Mouse (Mus musculus) intestine, postnatal 0 days (tissue): ENCODE data around the gene Olfr1134. TPM values are rescaled to one million over a fixed set of nuclear protein-coding genes. Genes with fewer than 3 reads are reported as not detected.

ENCODE experiments used
- polyA plus RNA-seq: library from polyadenylated mRNA; unstranded; fragments of >200 nt; fragmentation: Nextera tagmentation; extraction: Ambion mirVana; gene quantifications from 2 replicates; pipeline ENCODE4 v1.2.1, GENCODE M21; 2015

Olfr1134 gene
- polyA plus RNA-seq, 1 experiment from 2014 or later: not detected

Other genes starting within 250 kb of the Olfr1134 start
- not detected in 2 replicates for gene Olfr1123, start 241.8 kb downstream of the Olfr1134 start, polyA plus RNA-seq
- not detected in 2 replicates for gene Olfr1124, start 228.2 kb downstream of the Olfr1134 start, polyA plus RNA-seq
- gene Olfr1126, start 204.5 kb downstream of the Olfr1134 start, polyA plus RNA-seq: not detected in 2 replicates
- not detected in 2 replicates for gene Pramel7, start 161.4 kb downstream of the Olfr1134 start, polyA plus RNA-seq
- gene Pramel6, start 151.9 kb downstream of the Olfr1134 start, polyA plus RNA-seq: not detected in 2 replicates
- gene Olfr153, start 126.7 kb downstream of the Olfr1134 start, polyA plus RNA-seq: not detected in 2 replicates
- gene Olfr1128, start 112.9 kb downstream of the Olfr1134 start, polyA plus RNA-seq: not detected in 2 replicates
- gene Olfr1129, start 84.6 kb downstream of the Olfr1134 start, polyA plus RNA-seq: not detected in 2 replicates
- gene Olfr1130, start 52.2 kb downstream of the Olfr1134 start, polyA plus RNA-seq: not detected in 2 replicates
- gene Olfr1131, start 31.4 kb downstream of the Olfr1134 start, polyA plus RNA-seq: not detected in 2 replicates
- gene Olfr1132, start 20.9 kb downstream of the Olfr1134 start, polyA plus RNA-seq: not detected in 2 replicates
- gene Olfr1133, start 11.1 kb downstream of the Olfr1134 start, polyA plus RNA-seq: not detected in 2 replicates
- gene Olfr1135, start 15.2 kb upstream of the Olfr1134 start, polyA plus RNA-seq: not detected in 2 replicates
- not detected in 2 replicates for gene Olfr1136, start 35.5 kb upstream of the Olfr1134 start, polyA plus RNA-seq
- not detected in 2 replicates for gene Olfr1137, start 54.7 kb upstream of the Olfr1134 start, polyA plus RNA-seq
- not detected in 2 replicates for gene Olfr1138, start 81.5 kb upstream of the Olfr1134 start, polyA plus RNA-seq
- not detected in 2 replicates for gene Olfr1140, start 85.3 kb upstream of the Olfr1134 start, polyA plus RNA-seq
- gene Olfr1141, start 95.5 kb upstream of the Olfr1134 start, polyA plus RNA-seq: not detected in 2 replicates
- not detected in 2 replicates for gene Olfr152, start 121.0 kb upstream of the Olfr1134 start, polyA plus RNA-seq
- gene Olfr1143, start 142.1 kb upstream of the Olfr1134 start, polyA plus RNA-seq: not detected in 2 replicates
- gene Olfr1145, start 151.4 kb upstream of the Olfr1134 start, polyA plus RNA-seq: not detected in 2 replicates
- not detected in 2 replicates for gene Olfr1148, start 172.1 kb upstream of the Olfr1134 start, polyA plus RNA-seq
- not detected in 2 replicates for gene Olfr1150-ps1, start 185.5 kb upstream of the Olfr1134 start, polyA plus RNA-seq
- not detected in 2 replicates for gene Olfr1151, start 197.4 kb upstream of the Olfr1134 start, polyA plus RNA-seq
- not detected in 2 replicates for gene Olfr1152, start 208.0 kb upstream of the Olfr1134 start, polyA plus RNA-seq
- gene Olfr1153, start 236.5 kb upstream of the Olfr1134 start, polyA plus RNA-seq: not detected in 2 replicates
- gene Olfr1154, start 246.7 kb upstream of the Olfr1134 start, polyA plus RNA-seq: not detected in 2 replicates